Mouse (Mus musculus) left cerebral cortex, adult 2 months (tissue): ENCODE results near the gene Lilra5. TPM values are rescaled to one million over a fixed set of nuclear protein-coding genes. Genes with fewer than 3 reads are reported as not detected.

Source experiments
- DNase-seq, 2 experiments: peaks; one replicate each; pipeline ENCODE4 v3.0.0; 2021 to 2022; ENCODE audit warnings: low spot score in 2 of 2, mixed read lengths in 1 of 2; ENCODE audit errors: extremely low spot score in 1 of 2
- H3K27ac ChIP-seq: fragments of 200-600 bp; 2 replicates; pipeline ENCODE4 v1.8.1; 2022
- H3K4me3 ChIP-seq: fragments of 200-600 bp; 2 replicates; pipeline ENCODE4 v1.8.1; 2022
- CTCF ChIP-seq: fragments of 200-600 bp; IDR thresholded peaks from 2 replicates; pipeline ENCODE4 v1.8.1; 2022; ENCODE audit warnings: antibody characterized with exemption, mild to moderate bottlenecking, moderate library complexity
- intact Hi-C: fragments of 180-260 bp; cut with DNase I; formaldehyde crosslinking; loops from one replicate; pipeline ENCODE4 v1.15.1; 2025
- total RNA-seq, 2 experiments: library from RNA; stranded (reverse); gene quantifications; 2 replicates each; pipeline ENCODE4 v1.2.3; 2021

Lilra5 gene
- total RNA-seq, 2 experiments from 2014 or later: not detected

GRCm38 (mm10) chr7:4292638-4293037, 55.1 kb downstream of the Lilra5 start:
- no peak for DNase-seq
- no peak overlapping the region for H3K27ac ChIP-seq
- TF ChIP-seq CTCF: no peak
- intact Hi-C loops: no loop called here
- H3K4me3 ChIP-seq: no peak overlapping the region

Other genes with a start within 250 kb of the Lilra5 start
- 1 to 10 TPM; 5.5 to 8.9 TPM for gene Lair1, start 174.6 kb upstream of the Lilra5 start, total RNA-seq
- 100 to 1,000 TPM; 667 to 745 TPM for gene Ttyh1, start 118.3 kb upstream of the Lilra5 start, total RNA-seq
- 100 to 1,000 TPM; 178 to 184 TPM for gene Leng8, start 100.7 kb upstream of the Lilra5 start, total RNA-seq
- 1 to 10 TPM; 6.2 to 6.9 TPM for gene Leng9, start 87.4 kb upstream of the Lilra5 start, total RNA-seq
- gene Cdc42ep5, start 72.9 kb upstream of the Lilra5 start, total RNA-seq: 1 to 10 TPM; 1.4 to 1.6 TPM
- gene Ncr1, start 100.0 kb downstream of the Lilra5 start, total RNA-seq: not detected
- under 1 TPM in 1 of 2 experiments, not detected in 1; 0.05 TPM for gene Gp6, start 160.0 kb downstream of the Lilra5 start, total RNA-seq
- gene Rdh13, start 207.9 kb downstream of the Lilra5 start, total RNA-seq: 10 to 100 TPM; 25.1 to 29.3 TPM
- 1 to 10 TPM; 5.3 to 5.4 TPM for gene Eps8l1, start 222.9 kb downstream of the Lilra5 start, total RNA-seq